Mouse (Mus musculus): ENCODE data around the gene Nipal4.
A peak's percentile ranks its signal among the peaks of the same experiment; 100 is the strongest.

Gene Nipal4

GRCm38 (mm10) chr11:46168506-46168905 lies 2.2 kb upstream of the Nipal4 start:
- DNase-seq (ENCODE audit: low read depth, low spot score): no peak

GRCm38 (mm10) chr11:46157462-46157861 lies 8.8 kb downstream of the Nipal4 start:
- no peak for DNase-seq (ENCODE audit: low read depth, low spot score)

GRCm38 (mm10) chr11:46156945-46157344 lies 9.4 kb downstream of the Nipal4 start:
- DNase-seq (ENCODE audit: low read depth, low spot score): no peak

- DNase-seq (ENCODE audit: low read depth, low spot score): no peak
These were observed 19.7 kb downstream of the Nipal4 start for GRCm38 (mm10) chr11:46146619-46147018.

GRCm38 (mm10) chr11:46145163-46145875 lies 21.0 kb downstream of the Nipal4 start:
- no peak for DNase-seq (ENCODE audit: low read depth, low spot score)

- DNase-seq (ENCODE audit: low read depth, low spot score): no peak
These were observed 23.0 kb downstream of the Nipal4 start for GRCm38 (mm10) chr11:46143342-46143741.

GRCm38 (mm10) chr11:46134899-46135298 lies 31.4 kb downstream of the Nipal4 start:
- DNase-seq (ENCODE audit: low read depth, low spot score): peak; percentile 83

GRCm38 (mm10) chr11:46131022-46131986 lies 35.0 kb downstream of the Nipal4 start:
- DNase-seq (ENCODE audit: low read depth, low spot score): no peak

- peak; percentile 52 for DNase-seq (ENCODE audit: low read depth, low spot score)
These were observed 37.8 kb downstream of the Nipal4 start for GRCm38 (mm10) chr11:46128548-46128945.

GRCm38 (mm10) chr11:46127621-46128547 lies 38.4 kb downstream of the Nipal4 start:
- DNase-seq (ENCODE audit: low read depth, low spot score): no peak

- no peak for DNase-seq (ENCODE audit: low read depth, low spot score)
These were observed 39.4 kb downstream of the Nipal4 start for GRCm38 (mm10) chr11:46126827-46127410.

GRCm38 (mm10) chr11:46126317-46126716 lies 40.0 kb downstream of the Nipal4 start:
- no peak for DNase-seq (ENCODE audit: low read depth, low spot score)

- no peak for DNase-seq (ENCODE audit: low read depth, low spot score)
These were observed 40.5 kb downstream of the Nipal4 start for GRCm38 (mm10) chr11:46125835-46126229.

GRCm38 (mm10) chr11:46125093-46125834 lies 41.0 kb downstream of the Nipal4 start:
- DNase-seq (ENCODE audit: low read depth, low spot score): no peak

- peak; percentile 11 for DNase-seq (ENCODE audit: low read depth, low spot score)
These were observed 42.9 kb downstream of the Nipal4 start for GRCm38 (mm10) chr11:46123328-46123866.

- no peak for DNase-seq (ENCODE audit: low read depth, low spot score)
These were observed 43.4 kb downstream of the Nipal4 start for GRCm38 (mm10) chr11:46122875-46123274.

GRCm38 (mm10) chr11:46121666-46122065 lies 44.6 kb downstream of the Nipal4 start:
- DNase-seq (ENCODE audit: low read depth, low spot score): no peak

- no peak for DNase-seq (ENCODE audit: low read depth, low spot score)
These were observed 46.2 kb downstream of the Nipal4 start for GRCm38 (mm10) chr11:46120084-46120483.

GRCm38 (mm10) chr11:46119624-46120023 lies 46.7 kb downstream of the Nipal4 start:
- DNase-seq (ENCODE audit: low read depth, low spot score): peak; percentile 47

GRCm38 (mm10) chr11:46116510-46116909 lies 49.8 kb downstream of the Nipal4 start:
- peak; percentile 70 for DNase-seq (ENCODE audit: low read depth, low spot score)

All from 3T3-L1 (cell line).